Mouse (Mus musculus) testis, adult 2 months (tissue): ENCODE data around the gene Cntnap2. TPM values are rescaled to one million over a fixed set of nuclear protein-coding genes. Genes with fewer than 3 reads are reported as not detected.

Experiments used
- H3K27ac ChIP-seq: fragments of 200-500 bp; 2 replicates; pipeline ENCODE4 v1.5.1; 2012; ENCODE audit warnings: low read depth, low read length; ENCODE audit not compliant: control insufficient read depth, insufficient read depth
- H3K27me3 ChIP-seq: fragments of 200-500 bp; 2 replicates; pipeline ENCODE4 v1.6.1; 2012; ENCODE audit warnings: mild to moderate bottlenecking, low read length, moderate library complexity; ENCODE audit not compliant: control insufficient read depth, insufficient read depth
- H3K36me3 ChIP-seq: fragments of 200-500 bp; 2 replicates; pipeline ENCODE4 v1.6.1; 2012; ENCODE audit warnings: mild to moderate bottlenecking, low read length; ENCODE audit not compliant: control insufficient read depth, insufficient read depth
- H3K4me1 ChIP-seq: fragments of 200-500 bp; 2 replicates; pipeline ENCODE4 v1.6.1; 2012; ENCODE audit warnings: low read length; ENCODE audit not compliant: control insufficient read depth, insufficient read depth
- H3K4me3 ChIP-seq: fragments of 200-500 bp; 2 replicates; pipeline ENCODE4 v1.5.1; 2012; ENCODE audit warnings: low read depth, mild to moderate bottlenecking, low read length, moderate library complexity, mixed read lengths; ENCODE audit not compliant: control insufficient read depth
- CTCF ChIP-seq: fragments of 200-500 bp; IDR thresholded peaks from 2 replicates; pipeline ENCODE4 v1.5.1; 2012; ENCODE audit warnings: low read depth, mild to moderate bottlenecking, inconsistent platforms, low read length, moderate library complexity; ENCODE audit not compliant: control insufficient read depth, insufficient read depth, insufficient replicate concordance
- POLR2A ChIP-seq: fragments of 200-500 bp; IDR thresholded peaks from 2 replicates; pipeline ENCODE4 v1.6.1; 2012; ENCODE audit warnings: low read depth, mild to moderate bottlenecking, inconsistent platforms, low read length, moderate library complexity; ENCODE audit not compliant: control insufficient read depth
- polyA plus RNA-seq: library from polyadenylated mRNA; depleted of rRNA; stranded (reverse); fragments of >200 nt; gene quantifications from 2 replicates; pipeline ENCODE4 v1.2.3, GENCODE M21; 2012

Cntnap2 gene
- polyA plus RNA-seq, 1 experiment: 49.6 TPM

DNA sequence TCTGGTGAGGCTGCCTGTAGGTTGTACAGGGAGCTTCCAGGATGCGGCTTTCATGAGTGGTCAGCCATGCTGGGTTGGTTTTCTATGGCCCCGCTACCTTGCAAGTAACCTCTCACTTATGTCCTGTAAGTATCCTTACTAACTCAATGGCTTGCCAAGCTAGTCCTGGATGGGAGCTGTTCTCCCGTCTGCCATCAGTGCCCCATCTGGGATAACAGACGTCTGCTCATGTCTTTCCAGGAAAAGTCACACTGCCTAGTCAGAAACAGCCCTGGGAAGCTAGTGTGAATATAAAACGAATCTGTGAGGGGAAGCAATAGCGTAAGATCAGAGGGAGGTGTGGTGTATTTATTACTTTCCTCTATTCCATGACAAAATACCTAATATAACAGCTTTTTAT lies 2172.4 kb downstream of the Cntnap2 start:
- Histone ChIP-seq H3K36me3 (no peaks in the 10 kb centered on the region), H3K27me3 (no peaks in the 10 kb centered on the region), H3K4me3 (no peak overlapping the region), H3K27ac (no peak overlapping the region), H3K4me1 (no peaks in the 10 kb centered on the region)
- no peak for TF ChIP-seq POLR2A

- no peak for TF ChIP-seq POLR2A
- no peak overlapping the region for H3K27ac ChIP-seq
These were observed 2180.3 kb downstream of the Cntnap2 start for GRCm38 (mm10) chr6:47239376-47239921.

DNA sequence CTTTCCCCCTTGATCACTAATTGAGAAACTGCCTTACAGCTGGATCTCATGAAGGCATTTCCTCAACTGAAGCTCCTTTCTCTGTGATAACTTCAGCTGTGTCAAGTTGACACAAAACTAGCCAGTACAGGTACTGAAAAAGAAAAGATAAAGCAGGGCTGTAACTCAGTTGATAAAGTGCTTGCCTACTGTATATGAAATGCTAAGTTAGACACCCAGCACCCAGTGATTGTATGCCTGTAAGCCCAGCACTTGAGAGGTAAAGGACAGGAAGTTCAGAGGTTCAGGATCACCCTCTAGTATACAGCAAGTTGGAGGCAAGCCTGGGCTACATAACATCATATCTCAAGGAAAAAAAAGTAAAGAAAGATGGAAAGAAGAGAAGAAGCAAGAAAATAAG lies 2182.2 kb downstream of the Cntnap2 start:
- no peak for TF ChIP-seq CTCF
- TF ChIP-seq POLR2A: no peak
- Histone ChIP-seq H3K4me1 (no peaks in the 10 kb centered on the region), H3K27ac (no peak overlapping the region)

More at GRCm38 (mm10) chr6:47239376-47239921, 2180.3 kb downstream of the Cntnap2 start:
- Histone ChIP-seq H3K4me3 (no peak overlapping the region), H3K4me1 (no peaks in the 10 kb centered on the region), H3K36me3 (no peaks in the 10 kb centered on the region), H3K27me3 (no peaks in the 10 kb centered on the region)

DNA sequence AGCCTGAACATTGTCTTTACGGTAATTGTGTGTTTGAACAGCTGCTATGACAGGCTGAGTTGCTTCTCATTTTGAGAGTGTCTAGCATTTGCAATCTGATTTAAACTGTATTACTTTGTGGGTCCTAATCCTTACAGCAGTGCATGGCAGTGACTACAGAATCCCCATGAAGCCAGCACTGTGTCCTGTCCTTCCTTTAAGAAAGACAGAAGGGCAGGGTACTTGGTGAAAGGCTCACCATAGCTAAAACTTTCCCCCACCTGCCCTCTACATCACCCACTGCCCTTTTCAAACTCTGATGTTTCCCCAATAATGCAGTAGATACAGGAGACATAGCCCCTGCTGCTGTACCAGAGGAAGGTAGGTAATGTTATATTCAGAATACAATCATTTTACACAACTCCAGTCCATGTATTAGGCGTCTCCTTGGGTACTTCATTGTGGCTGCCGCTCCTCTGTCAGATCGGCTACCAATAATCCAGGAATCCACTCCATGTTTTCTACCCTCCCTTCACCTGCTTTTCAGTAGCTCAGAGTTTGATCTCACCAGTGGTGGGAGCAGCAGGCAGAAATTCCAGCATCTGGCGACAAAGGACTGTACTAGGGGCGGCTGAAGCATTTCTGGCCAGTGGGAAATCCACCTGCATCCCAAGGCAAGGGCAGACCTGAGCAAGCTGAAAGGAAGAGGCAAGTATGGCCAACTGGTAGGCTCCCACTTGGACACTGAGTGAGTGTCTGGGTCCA lies 2184.9 kb downstream of the Cntnap2 start:
- H3K4me3 ChIP-seq: no peak overlapping the region
- H3K36me3 ChIP-seq: no peaks in the 10 kb centered on the region
- no peaks in the 10 kb centered on the region for H3K27me3 ChIP-seq
- TF ChIP-seq POLR2A (no peak), CTCF (no peak)
- no peak overlapping the region for H3K27ac ChIP-seq
- H3K4me1 ChIP-seq: no peaks in the 10 kb centered on the region

More for the DNA sequence above, 2182.2 kb downstream of the Cntnap2 start:
- Histone ChIP-seq H3K4me3 (no peak overlapping the region), H3K36me3 (no peaks in the 10 kb centered on the region), H3K27me3 (no peaks in the 10 kb centered on the region)

- Histone ChIP-seq H3K27me3 (no peaks in the 10 kb centered on the region), H3K4me1 (no peaks in the 10 kb centered on the region), H3K36me3 (no peaks in the 10 kb centered on the region), H3K27ac (no peak overlapping the region), H3K4me3 (no peak overlapping the region)
- TF ChIP-seq CTCF (no peak), POLR2A (no peak)
These were observed 2185.5 kb downstream of the Cntnap2 start for GRCm38 (mm10) chr6:47244642-47245041.

DNA sequence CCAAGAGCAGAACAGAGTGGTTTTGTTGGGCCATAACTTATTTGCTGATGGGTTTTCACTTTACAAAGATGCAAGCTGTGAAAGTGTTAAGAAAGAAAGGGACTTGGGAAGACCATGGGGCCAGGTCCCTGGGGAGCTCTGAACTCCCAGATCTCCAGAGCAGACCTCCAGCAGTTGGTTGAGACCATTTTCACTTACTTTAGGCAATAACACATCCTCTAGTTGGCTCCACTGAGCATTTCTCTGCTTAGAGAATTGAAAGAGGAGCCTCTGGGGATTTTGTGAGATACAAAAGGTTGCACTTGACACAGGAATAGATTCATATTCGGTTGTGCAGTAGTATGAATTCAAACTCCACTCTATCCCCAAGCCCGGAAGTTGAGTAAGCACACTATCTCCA lies 2196.1 kb downstream of the Cntnap2 start:
- TF ChIP-seq CTCF: no peak
- H3K27me3 ChIP-seq: no peaks in the 10 kb centered on the region
- no peaks in the 10 kb centered on the region for H3K36me3 ChIP-seq
- H3K27ac ChIP-seq: no peak overlapping the region
- H3K4me3 ChIP-seq: no peak overlapping the region
- no peaks in the 10 kb centered on the region for H3K4me1 ChIP-seq

DNA sequence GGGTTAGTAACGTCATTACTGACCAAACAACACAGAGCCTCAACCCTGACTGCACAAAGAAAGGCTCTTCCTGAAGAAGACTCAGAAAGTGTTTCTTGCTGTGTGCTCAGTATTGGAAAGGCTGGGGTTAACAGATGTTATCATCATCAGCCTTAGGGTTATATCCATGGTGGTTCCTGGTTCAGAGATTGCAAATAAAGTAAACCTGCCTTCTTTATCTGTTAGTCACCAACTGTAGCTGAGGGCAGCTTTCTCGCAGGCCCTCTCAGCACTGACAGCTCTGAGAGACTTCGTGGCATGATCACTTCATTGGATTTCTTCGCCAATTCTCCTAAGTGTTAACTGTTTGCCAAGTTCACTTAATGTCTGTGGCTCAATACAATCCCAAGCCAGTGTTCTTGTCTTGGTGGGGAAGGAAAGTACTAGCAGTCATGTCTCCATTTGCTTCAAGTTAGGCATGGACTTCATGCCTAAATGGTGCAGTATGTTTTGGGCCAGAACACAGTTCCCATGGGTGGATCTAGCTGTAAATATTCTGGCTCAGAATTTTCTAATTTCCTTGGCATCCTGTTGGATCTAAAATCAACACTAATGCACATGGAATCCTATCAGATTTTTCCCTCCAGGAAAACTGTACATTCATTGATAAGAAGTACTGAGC lies 2197.2 kb downstream of the Cntnap2 start:
- H3K27me3 ChIP-seq: no peaks in the 10 kb centered on the region
- no peaks in the 10 kb centered on the region for H3K36me3 ChIP-seq
- TF ChIP-seq POLR2A (no peak), CTCF (no peak)
- H3K27ac ChIP-seq: no peak overlapping the region
- H3K4me3 ChIP-seq: no peak overlapping the region
- no peaks in the 10 kb centered on the region for H3K4me1 ChIP-seq
